Mouse (Mus musculus): ENCODE data around the gene Crebrf.
A peak's percentile ranks its signal among the peaks of the same experiment; 100 is the strongest.

Gene Crebrf

DNA sequence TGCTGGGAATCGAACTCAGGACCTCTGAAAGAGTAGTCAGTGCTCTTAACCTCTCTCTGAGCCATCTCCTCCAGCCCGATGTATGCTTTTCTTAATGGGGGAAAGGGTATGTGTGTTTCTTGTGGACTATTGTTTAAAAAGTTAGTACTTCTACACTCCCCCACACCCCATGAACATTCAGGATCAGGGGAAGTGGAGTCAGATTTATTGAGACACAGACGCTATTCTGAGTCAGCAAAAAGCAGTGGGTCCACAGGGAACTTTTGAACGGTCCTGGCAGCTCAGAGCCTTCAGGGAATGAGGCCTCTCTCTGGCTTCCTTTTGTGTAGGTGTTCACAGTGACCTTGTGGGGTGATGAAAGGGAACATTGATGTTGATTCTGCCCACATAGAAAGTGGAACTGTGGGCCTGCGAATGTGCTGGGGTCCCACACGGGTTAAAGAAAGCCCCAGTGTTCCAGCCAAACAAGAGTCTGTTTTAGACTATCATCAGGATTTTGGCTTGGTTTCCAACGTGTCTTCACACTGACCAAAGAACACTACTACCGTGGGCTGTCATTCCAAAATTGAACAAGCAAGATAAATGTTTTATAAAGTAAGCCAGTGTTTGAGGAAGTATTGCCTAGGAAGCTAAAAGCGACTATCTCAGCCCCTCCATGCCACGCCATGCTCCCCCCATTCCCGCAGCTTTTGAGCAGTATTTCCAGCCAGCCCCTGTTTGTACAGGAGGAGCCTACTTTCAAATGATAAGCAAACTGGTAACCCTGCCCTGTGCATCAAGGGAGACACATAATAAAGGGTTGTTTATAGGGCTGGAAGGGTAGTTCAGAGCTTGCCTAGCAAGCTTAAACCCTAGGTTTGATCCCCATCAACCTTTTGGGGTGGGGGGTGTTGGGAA lies 9.7 kb upstream of the Crebrf start:
- DNase-seq (ENCODE audit: low spot score in 2 of 2): no peak

DNA sequence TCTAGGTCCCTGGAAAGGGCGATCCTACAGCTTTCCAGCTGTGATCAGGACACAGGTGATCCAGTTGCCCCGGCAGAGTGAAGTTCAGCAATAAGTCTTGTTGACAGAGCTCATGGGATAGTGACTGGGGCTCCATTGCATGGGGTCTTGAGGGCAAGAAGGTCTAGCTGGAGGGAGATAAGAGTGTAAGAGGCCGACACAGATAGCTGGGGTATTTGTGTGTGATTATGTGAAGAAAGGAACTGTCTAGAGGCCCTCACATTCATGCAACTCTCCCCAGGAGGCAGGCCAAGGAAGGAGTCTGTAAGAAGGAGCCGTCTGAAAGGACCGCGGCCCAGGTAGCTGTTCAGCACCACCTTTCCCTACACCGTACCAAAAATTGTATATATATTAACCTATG lies 8.4 kb upstream of the Crebrf start:
- no peak for DNase-seq (ENCODE audit: low spot score in 2 of 2)

DNA sequence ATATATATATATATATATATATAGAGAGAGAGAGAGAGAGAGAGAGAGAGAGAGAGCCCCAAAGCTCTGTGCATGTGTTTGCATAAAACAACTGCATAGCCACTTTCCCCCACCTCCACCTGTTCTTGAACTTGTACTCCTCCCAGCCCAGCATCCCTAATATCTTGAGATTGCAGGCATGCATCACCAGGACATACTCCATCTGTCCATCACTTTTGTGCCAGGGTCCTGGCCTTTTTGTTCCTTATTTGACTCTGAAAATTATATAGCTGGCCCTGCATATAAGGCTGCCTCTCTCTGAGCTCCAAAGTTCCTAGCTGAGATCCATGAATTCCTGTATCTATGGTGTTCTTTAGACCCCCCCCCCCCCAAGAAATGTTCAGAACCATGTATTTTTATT lies 7.0 kb upstream of the Crebrf start:
- no peak for DNase-seq (ENCODE audit: low spot score in 2 of 2)

DNA sequence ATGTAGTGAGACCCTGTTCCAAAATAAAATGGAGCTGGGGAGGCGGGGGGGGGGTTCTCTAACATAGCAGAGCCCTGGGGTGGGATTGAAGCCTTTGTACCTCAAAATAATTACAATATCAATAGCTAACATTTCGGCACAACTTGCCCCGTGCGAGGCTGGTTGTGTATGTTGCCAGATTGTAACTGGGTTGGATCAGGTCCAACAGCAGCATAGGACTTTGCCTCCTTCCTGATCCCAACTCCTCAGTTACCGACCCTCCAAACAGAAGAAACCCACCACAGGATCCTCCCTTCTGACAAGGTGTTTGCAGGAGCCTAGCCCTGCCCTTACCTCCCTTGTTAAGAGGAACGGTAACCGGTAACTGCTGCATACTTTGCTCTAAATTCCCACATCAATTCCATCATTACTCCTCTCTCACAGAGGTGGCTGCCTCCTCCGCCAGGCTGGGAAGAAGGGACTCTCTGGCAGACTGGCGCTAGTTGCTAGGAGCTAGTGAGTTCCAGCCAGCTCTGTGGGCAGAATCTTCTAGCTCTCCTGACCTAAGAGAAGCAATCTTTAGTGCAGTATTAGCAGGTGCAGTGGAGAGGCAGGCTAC lies 6.4 kb upstream of the Crebrf start:
- DNase-seq (ENCODE audit: low spot score in 2 of 2): peak in 1 of 2 experiments; percentile 64

DNA sequence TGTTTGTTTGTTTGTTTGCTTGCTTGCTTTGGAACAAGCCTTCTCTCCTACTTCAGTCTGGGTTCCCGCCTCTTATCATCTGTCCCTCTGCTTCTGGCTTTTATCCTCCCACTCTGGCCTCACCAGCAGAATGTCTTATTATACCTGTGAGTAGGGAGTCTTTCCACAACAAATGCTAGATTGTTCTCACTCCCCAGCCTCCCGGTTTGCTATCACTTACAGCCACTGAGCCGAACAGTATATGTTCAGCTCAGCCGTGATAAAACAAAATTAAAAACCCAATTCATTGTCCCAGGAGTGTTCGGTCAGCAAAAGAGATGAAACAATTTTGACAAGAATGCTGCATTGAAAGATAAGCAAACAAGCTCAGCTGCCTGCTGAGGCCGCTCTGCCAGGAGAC lies 5.4 kb upstream of the Crebrf start:
- DNase-seq (ENCODE audit: low spot score in 2 of 2): no peak

DNA sequence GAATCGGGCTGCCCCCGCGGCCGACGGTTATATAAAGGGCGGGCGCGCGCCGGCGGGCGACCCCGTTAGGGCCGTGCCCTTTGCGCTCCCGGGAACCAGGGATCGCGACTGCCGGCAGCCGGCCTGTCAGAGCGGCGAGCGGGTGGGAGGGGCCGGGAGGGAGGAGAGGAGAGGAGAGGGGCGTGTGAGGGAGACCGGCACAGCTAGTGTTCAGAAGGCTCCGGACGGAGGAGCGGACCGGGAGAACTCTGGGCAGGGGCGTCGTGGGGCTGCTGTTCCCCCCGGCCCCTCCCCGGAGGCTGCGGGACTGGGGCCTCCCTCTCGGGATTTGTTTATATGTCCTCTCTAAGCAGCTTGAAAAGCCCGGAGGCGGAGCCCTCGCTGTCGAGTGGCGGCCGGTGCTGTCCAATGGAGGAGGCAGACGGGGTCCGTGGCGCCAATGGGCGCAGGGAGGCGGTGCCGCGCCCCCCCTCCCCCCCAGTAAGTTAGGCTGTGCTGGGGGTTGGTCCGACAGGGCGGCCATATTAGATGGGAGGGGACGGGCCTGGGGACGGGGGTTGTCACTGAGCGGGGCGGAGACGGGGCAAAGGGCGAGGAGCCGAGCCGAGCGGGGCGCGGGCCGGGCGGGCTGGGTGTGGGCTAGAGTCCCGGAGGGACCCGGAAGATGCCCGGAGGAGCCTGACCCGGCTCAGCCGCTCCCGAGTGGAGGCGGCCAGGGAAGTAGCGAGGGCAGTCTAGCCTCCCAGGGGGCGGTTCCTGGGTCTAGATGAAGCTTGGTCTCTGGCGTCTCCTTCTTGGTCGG lies 667 bp downstream of the Crebrf start:
- peak; percentile 93 to 94 for DNase-seq (ENCODE audit: low spot score in 2 of 2)

DNA sequence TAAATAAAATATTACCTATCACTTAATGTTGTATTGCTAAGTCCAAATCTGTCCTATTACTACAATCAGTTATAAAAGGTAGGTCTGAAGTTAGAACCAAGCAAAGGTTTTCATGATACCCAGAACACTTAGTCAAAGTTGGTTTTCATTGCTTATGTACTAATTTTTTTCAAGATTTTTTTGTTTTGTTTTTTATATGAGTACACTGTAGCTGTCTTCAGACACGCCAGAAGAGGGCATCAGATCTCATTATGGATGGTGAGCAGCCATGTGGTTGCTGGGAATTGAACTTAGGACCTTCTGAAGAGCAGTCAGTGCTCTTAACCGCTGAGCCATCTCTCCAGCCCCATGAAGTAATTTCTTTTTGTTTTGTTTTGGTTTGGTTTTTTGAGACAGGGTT lies 2.4 kb downstream of the Crebrf start:
- no peak for DNase-seq (ENCODE audit: low spot score in 2 of 2)

DNA sequence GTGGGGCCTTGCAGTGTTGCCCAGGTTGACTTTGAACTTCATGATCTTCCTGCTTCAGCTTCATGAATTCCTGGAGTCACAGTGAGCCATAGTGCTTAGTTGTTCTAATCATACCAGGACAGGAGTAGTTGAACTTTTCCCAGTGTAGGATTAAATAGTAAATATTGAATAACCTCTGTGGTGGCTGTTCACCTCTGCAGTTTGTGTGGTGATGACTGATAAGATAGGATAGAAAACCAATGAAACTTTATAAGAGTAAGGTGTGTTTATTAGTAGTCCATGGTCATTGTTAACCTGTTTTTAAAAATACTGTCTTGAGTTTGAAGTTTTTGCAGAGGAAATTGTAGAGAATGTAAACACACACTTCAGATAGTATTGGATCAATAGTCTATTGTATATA lies 4.0 kb downstream of the Crebrf start:
- DNase-seq (ENCODE audit: low spot score in 2 of 2): no peak

DNA sequence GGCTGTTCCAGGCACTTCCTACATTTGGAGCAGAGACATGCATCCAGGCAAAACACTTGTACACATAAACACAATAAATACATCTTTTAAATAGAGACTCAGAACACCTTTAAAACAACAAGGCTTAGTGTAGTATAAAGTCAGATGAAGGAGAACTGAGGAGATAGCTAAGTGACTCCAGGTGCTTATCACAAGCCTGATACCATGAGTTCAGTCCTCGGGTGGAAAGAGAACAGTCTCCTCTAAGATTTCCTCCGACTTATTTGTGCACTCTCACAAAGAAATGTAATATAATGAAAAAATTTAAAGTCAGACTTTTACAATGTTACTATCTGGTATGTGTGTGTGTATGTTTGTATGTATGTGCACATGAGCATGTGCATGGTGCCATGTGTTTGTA lies 6.4 kb downstream of the Crebrf start:
- DNase-seq (ENCODE audit: low spot score in 2 of 2): no peak

DNA sequence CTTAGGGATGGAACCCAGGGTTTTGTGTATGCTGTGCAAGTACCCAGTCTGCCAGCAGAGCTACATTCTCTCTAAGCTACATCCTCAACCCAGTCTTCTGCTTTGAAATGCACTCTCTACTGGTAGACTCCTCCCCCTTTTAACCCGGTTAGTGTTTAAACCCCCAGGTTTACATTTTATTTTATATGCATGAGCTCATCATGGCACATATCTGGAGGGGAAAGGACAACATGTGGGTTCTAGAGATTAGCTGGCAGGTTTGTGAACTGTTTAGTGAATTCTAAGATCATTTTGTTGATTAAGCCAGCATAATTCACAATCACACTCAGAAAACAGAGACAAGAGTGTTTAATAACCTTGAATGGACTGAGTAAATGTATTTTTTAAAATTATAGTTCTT lies 9.3 kb downstream of the Crebrf start:
- DNase-seq (ENCODE audit: low spot score in 2 of 2): no peak

DNA sequence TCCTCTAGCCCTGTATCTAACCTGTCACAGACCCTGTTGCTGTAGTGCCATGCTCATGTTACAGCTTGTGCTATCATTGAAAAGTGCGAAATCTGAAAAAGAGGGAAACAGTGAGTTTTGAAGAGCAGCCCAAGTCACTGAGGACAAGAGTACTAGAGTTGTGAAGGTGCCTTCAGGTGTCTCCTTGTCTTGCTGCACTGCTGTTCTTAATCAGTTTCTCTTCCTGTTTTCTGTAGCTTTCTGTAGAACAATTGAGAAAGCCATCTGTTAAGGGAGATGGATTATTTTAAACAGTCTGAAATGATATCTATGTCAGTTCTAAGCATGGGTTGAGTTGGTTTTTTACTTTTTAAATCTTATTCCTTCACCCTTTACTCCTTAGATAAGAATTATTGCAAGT lies 11.2 kb downstream of the Crebrf start:
- no peak for DNase-seq (ENCODE audit: low spot score in 2 of 2)

DNA sequence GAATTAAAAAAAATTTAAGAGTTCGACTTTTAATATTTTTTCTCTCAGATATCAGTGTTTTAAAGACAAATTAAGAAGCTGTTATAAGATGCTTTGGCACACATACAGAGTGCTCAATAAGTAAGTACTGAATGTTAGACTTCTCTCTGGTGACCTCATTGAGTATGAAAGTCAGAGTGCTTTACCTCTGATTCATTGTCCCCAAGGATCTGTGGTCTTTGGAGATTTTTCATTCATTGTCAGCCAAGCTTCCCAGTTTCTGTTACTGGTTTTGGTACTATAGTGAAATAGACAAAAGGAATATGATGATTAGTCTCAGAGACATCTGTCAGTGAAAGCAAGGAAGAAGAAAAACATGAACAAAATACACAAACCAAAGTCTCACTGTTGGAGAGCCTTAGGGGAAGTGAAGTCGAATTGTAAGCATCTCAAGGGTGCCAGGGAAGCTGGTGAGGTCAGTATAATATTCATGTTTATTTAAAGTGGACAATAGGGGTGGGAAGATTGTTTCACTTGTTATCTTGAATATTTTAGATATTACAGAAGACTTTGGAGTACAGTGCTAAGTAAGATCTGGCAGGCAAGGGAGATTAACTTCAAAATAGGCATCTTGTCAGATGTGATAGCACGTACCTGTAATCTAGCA lies 11.8 kb downstream of the Crebrf start:
- DNase-seq (ENCODE audit: low spot score in 2 of 2): no peak

DNA sequence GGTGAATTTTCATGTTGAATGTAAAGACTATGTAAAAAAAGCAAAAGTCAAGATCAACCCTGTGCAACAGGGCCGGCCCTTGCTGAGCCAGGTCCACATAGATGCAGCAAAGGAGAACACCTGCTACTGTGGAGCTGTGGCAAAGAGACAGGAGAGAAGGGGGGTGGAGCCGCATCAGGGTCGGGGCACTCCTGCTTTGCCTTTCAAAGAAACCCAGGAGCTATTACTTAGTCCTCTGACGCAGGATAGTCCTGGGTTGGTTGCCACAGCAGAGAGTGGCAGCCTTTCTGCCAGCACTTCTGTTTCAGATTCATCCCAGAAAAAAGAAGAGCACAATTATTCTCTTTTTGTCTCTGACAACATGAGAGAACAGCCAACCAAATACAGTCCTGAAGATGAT lies 27.1 kb downstream of the Crebrf start:
- DNase-seq (ENCODE audit: low spot score in 2 of 2): no peak

DNA sequence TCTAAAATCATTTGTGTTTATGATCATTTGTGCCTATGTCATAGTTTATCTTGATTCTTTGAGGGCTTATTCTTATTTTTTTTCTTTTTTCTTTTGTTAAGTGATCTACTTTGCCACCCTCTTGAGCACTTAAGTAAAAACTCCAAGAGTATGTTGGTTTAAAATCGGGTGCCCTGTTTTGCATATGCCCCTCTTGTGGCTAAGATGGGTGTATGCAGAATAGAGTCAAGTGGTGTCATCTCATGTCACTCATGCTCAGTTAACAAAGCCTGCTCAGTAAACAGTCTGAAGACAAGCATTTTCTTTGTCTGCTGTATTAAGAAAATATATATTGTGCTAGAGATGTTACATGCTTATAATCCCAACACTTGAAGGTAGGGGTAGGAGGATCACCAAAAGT lies 27.8 kb downstream of the Crebrf start:
- no peak for DNase-seq (ENCODE audit: low spot score in 2 of 2)

DNA sequence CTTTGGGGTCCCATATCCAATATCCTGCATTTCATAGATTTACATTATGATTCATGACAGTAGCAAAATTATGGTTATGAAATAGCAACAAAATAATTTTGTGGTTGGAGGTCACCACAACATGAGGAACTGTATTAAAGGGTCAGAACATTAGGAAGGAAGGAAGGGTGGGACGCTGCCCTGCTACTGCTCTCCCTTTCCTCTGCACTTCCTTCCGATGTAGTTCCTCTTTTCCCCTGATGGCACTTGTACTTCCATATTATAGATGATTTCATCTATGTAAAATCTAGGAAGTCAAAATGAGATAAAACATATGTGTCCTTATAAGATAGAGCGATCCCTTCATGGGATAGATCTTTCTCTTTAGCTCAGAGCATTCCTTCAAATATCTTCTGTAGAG lies 34.5 kb downstream of the Crebrf start:
- DNase-seq (ENCODE audit: low spot score in 2 of 2): no peak

DNA sequence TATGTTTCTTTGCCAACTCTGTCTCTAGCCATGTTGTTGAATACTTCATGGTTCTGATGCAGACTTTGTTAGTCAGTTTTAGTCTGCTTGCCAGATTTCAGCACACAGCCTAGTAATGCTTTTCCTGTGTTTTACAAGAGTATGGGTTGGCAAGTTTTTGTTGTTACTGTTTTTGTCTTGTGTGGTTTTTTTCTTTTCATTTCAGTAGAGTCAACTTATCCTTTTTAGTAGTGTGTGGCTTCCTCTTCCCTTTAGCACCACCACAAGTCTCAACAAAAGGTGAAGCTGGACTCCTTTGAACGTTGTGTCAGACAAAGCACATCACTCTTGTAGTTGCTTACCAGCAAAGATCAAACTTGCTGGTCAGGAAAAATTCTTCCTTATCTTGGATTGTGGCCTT lies 36.8 kb downstream of the Crebrf start:
- DNase-seq (ENCODE audit: low spot score in 2 of 2): no peak

DNA sequence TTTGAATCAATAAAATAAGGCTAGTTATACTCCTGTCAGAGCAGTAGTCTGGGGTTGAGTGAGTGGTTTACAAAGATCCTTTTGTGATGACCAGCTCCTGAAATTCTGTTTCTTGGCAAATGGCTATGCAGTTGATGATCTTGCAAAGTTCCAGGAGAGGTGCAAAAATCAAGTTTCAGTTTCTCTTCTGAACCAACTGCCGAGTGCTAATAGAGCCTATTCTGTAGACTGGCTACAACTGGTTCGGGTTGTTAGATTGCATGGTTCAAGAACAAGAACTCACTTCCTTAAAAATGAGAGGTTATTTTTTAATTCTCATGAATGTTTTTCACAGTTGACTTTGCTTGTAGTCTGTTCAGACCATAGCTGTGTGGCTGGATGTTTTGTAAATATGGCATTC lies 38.0 kb downstream of the Crebrf start:
- DNase-seq (ENCODE audit: low spot score in 2 of 2): no peak

DNA sequence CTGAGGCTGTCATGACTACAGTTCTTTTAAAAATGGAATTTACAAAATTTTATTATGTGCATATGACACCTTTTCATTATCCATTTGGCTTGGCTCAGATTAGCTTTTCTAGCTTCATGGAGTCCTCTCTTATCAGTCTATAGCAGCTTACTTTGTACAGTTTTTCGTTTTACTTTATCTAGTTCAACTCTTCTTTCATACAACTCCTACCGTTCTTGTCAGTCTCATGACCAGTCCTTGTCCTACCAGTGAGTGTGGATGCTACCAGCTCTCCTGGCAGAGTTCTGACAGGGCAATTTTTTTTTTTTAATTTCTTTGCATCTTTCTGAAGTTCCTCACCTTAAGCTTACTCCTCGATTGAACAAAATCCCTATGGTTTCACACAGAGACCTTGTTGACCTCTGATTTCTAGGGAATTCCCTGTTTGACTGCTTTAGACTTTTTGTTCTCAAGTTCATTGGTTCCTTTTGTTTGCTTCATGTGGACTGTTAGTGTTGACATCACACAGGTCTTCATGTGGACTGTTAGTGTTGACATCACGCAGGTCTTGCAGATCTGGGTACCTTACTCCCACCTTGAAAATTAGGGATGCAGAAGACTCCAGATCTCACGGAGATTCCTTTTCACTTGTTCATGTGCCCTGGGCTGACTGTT lies 51.8 kb downstream of the Crebrf start:
- DNase-seq (ENCODE audit: low spot score in 2 of 2): no peak

DNA sequence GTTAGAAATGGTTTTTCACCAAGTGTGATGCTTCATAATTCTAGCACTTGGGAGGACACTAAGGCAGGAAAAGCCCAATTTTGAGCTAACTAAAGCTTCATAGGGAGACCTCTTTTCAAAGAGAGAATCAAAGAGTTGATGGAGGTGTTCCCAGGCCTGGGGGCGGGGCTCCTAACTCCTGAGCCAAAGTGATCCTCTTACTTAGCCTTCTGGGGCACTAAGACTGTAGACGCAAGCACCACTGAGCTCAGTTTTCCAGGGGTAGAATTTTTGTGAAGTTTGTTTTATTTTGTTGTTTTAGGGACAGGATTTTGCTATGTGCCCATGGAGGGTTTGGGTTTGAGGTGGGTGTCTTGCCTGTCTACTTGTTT lies 52.3 kb downstream of the Crebrf start:
- no peak for DNase-seq (ENCODE audit: low spot score in 2 of 2)

DNA sequence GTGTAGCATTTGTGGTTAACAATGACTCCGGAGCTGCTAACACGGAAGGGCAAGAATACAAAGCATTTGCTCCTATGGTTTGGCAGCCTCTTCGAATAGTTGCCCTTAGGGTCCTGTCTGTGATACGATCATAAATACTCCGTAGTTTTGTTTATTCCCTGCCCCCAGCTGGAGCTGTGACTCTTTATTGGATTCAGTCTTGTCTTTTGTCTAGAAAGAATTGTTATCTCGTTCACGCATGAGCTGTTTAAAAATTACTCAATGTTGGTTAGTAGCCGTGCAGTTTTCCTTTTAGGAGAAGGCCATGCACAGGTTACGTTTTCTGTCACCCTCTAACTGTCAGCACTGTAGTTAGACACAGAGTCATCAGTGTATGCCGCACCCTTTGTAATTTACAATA lies 60.8 kb downstream of the Crebrf start:
- DNase-seq (ENCODE audit: low spot score in 2 of 2): no peak

DNA sequence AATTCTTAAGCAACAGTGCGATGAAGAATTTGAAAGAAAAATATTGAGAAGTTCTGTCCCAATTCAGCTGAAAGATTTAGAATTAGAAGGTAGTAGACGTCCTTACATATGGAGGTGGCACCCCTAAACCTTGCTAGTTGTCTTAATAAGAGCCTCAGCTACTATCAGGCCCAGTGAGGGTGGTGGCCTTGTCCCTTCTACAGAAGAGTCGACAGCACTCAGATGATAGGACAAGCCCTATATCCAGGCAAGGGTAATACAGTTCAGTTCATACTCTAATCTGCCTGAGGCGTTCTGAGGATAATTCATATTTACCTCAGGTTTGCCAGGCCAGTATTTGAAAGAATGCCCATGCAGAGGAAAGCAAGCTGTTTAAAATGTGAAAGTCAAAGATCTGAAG lies 62.6 kb downstream of the Crebrf start:
- no peak for DNase-seq (ENCODE audit: low spot score in 2 of 2)
